Mouse (Mus musculus) Patski (cell line): ENCODE results near the gene Tmem150c. TPM values are rescaled to one million over a fixed set of nuclear protein-coding genes. Genes with fewer than 3 reads are reported as not detected.

Experiments used
- ATAC-seq: fragments of 100-300 bp; one replicate; pipeline ENCODE4 v1.8.0; 2021
- CTCF ChIA-PET: fragments of 350-600 bp; sonication (Branson Sonifier 250); formaldehyde crosslinking; loops from one replicate; lab custom pipeline; 2022; ENCODE audit warnings: inconsistent platforms; lab: Charles Lee
- POLR2A ChIA-PET: fragments of 350-600 bp; sonication (Branson Sonifier 250); formaldehyde crosslinking; loops from one replicate; lab custom pipeline; 2022; ENCODE audit warnings: antibody characterized with exemption, inconsistent platforms; lab: Charles Lee
- DNase-seq: peaks from one replicate; pipeline ENCODE4 v3.0.0-alpha.2; 2011; ENCODE audit warnings: low read depth, low spot score
- H3K27me3 ChIP-seq: fragments of 371-371 bp; one replicate; pipeline ENCODE4 v1.5.1; 2021
- CTCF ChIP-seq: fragments of 100-300 bp; IDR thresholded peaks from one replicate; pipeline ENCODE4 v1.5.1; 2021
- in situ Hi-C: fragments of 300-500 bp; cut with MboI; formaldehyde crosslinking; loops from 3 replicates; pipeline ENCODE4 v1.11.1; 2018; ENCODE audit warnings: low pct_unique_long_range_greater_than_20kb, mixed read lengths
- polyA plus RNA-seq: library from polyadenylated mRNA; unstranded; gene quantifications from one replicate; pipeline ENCODE4 v1.2.3, GENCODE M21; 2021

The Tmem150c gene
- polyA plus RNA-seq, 1 experiment from 2014 or later: not detected

DNA sequence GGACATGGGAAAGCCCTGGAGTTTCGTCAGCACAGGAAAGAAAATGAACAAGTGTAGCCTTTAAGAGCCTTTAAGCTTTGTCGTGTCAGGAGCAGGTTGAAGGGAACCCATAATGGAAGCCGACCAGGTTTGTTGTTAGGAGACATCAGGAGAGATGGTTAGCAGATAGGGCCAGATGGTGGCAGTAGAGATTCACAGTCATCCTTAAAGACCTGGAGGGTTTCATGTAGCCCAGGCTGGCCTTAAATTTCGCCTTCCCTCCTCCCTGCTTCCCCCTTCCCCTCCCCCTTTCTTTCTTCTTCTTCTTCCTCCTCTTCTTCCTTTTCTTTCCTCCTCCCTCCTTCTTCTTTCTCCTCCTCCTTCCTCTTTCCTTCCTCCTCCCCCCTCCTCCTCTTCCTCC lies 85.0 kb downstream of the Tmem150c start:
- ATAC-seq (no peak), DNase-seq (no peak)
- in situ Hi-C loops: loop anchor here (5.0 kb wide), 1 partner anchor 168 kb away; no protein-coding TSS in a partner anchor
- H3K27me3 ChIP-seq: no peaks in the 10 kb centered on the region
- no peak for TF ChIP-seq CTCF
- ChIA-PET POLR2A (no interaction called here), CTCF (no interaction called here)

- no peak for TF ChIP-seq CTCF
- CTCF ChIA-PET: interaction anchor here (1.1 kb wide), 1 partner anchor 15 kb away, joined by 3 read pairs; no protein-coding TSS in a partner anchor
- H3K27me3 ChIP-seq: no peaks in the 10 kb centered on the region
- in situ Hi-C loops: loop anchor here (5.0 kb wide), 1 partner anchor 170 kb away; no protein-coding TSS in a partner anchor
- ATAC-seq (no peak), DNase-seq (no peak)
- POLR2A ChIA-PET: interaction anchor here (0.6 kb wide), 1 partner anchor 203 kb away, joined by 5 read pairs; no protein-coding TSS in a partner anchor
Observed at GRCm38 (mm10) chr5:100072557-100072956, 87.1 kb downstream of the Tmem150c start.

GRCm38 (mm10) chr5:100071541-100071940 lies 88.1 kb downstream of the Tmem150c start:
- no peaks in the 10 kb centered on the region for H3K27me3 ChIP-seq
- in situ Hi-C loops: loop anchor here (5.0 kb wide), 1 partner anchor 171 kb away; no protein-coding TSS in a partner anchor
- CTCF ChIA-PET: no interaction called here
- no peak for TF ChIP-seq CTCF
- ATAC-seq (no peak), DNase-seq (no peak)
- POLR2A ChIA-PET: no interaction called here

DNA sequence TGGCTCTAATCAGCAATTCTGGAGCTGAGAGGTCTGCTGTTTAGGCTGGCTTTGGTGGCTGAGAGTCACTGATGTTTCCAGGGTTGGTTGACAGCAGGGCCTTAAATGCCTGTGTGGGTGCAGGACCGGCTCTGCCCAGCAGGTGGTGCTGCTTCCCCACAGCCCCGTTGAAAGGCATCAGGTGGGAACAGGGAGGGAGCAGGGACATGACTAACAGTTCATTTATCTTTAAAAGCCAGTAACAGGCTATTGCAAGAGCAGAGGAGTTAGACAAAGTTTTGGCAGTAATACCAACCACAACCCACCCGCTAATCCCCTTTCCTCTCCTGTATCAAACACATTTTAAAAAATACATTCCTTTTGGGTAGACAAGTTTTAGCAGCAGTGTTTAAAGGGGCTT lies 89.4 kb downstream of the Tmem150c start:
- in situ Hi-C loops: loop anchor here (5.0 kb wide), 1 partner anchor 172 kb away; no protein-coding TSS in a partner anchor
- peak; percentile 99 for TF ChIP-seq CTCF
- DNase-seq (peak; percentile 43), ATAC-seq (peak; percentile 91)
- ChIA-PET CTCF (interaction anchor here (0.6 to 1.1 kb wide), 5 partner anchors 12 to 275 kb away, joined by 3 read pairs; no protein-coding TSS in a partner anchor), POLR2A (no interaction called here)
- H3K27me3 ChIP-seq: no peaks in the 10 kb centered on the region

- DNase-seq: no peak
- no peaks in the 10 kb centered on the region for H3K27me3 ChIP-seq
- POLR2A ChIA-PET: no interaction called here
- CTCF ChIA-PET: interaction anchor here (0.6 to 1.1 kb wide), 4 partner anchors 12 to 276 kb away, joined by 3 read pairs; no protein-coding TSS in a partner anchor
- in situ Hi-C loops: no loop called here
- no peak for ATAC-seq
- TF ChIP-seq CTCF: no peak
Observed at GRCm38 (mm10) chr5:100069526-100069925, 90.1 kb downstream of the Tmem150c start.

GRCm38 (mm10) chr5:100067579-100067978 lies 92.0 kb downstream of the Tmem150c start:
- ChIA-PET POLR2A (no interaction called here), CTCF (interaction anchor here (1.2 to 1.3 kb wide), 2 partner anchors 15 to 96 kb away, joined by 3 read pairs; no protein-coding TSS in a partner anchor)
- TF ChIP-seq CTCF: no peak
- DNase-seq (no peak), ATAC-seq (no peak)
- H3K27me3 ChIP-seq: no peaks in the 10 kb centered on the region
- in situ Hi-C loops: no loop called here

- ATAC-seq (no peak), DNase-seq (no peak)
- POLR2A ChIA-PET: no interaction called here
- H3K27me3 ChIP-seq: no peaks in the 10 kb centered on the region
- in situ Hi-C loops: no loop called here
- CTCF ChIA-PET: interaction anchor here (1.4 kb wide), 1 partner anchor 109 kb away, joined by 3 read pairs; no protein-coding TSS in a partner anchor
- TF ChIP-seq CTCF: no peak
Observed at GRCm38 (mm10) chr5:100060876-100061275, 98.7 kb downstream of the Tmem150c start.

GRCm38 (mm10) chr5:100059326-100059725 lies 100.3 kb downstream of the Tmem150c start:
- no peaks in the 10 kb centered on the region for H3K27me3 ChIP-seq
- ChIA-PET POLR2A (no interaction called here), CTCF (no interaction called here)
- no peak for TF ChIP-seq CTCF
- DNase-seq (no peak), ATAC-seq (no peak)
- in situ Hi-C loops: no loop called here

DNA sequence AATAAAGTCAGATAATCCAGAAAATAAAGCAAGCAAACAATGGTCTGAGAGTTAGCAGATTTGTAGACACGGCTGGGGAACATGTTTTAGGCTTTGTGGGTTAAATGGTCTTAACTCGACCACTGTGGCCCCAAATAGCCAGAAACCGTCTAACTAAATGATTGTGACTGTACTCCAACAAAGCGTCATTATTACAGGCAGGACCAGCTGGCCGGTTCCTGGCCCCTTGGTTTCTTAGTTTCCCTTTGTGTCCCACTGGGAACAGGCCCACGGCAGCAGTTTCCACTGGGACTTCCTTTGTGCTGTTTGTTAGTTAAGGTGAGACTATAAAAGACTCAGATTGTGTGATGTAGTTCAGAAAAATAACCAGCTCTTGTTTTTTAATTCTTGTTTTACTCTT lies 100.9 kb downstream of the Tmem150c start:
- ATAC-seq (no peak), DNase-seq (no peak)
- POLR2A ChIA-PET: no interaction called here
- no peak for TF ChIP-seq CTCF
- H3K27me3 ChIP-seq: no peaks in the 10 kb centered on the region
- CTCF ChIA-PET: interaction anchor here (0.7 kb wide), 1 partner anchor 8 kb away, joined by 3 read pairs; no protein-coding TSS in a partner anchor
- in situ Hi-C loops: no loop called here

GRCm38 (mm10) chr5:100057461-100058209 lies 102.0 kb downstream of the Tmem150c start:
- H3K27me3 ChIP-seq: no peaks in the 10 kb centered on the region

GRCm38 (mm10) chr5:100055866-100056369 lies 103.7 kb downstream of the Tmem150c start:
- H3K27me3 ChIP-seq: no peaks in the 10 kb centered on the region
- ATAC-seq (no peak), DNase-seq (no peak)
- TF ChIP-seq CTCF: no peak
- ChIA-PET CTCF (no interaction called here), POLR2A (no interaction called here)
- in situ Hi-C loops: no loop called here

More at GRCm38 (mm10) chr5:100057461-100058209, 102.0 kb downstream of the Tmem150c start:
- no peak for TF ChIP-seq CTCF
- no peak for DNase-seq
- no peak for ATAC-seq
- ChIA-PET CTCF (interaction anchor here (1.2 to 1.4 kb wide), 2 partner anchors 15 to 130 kb away, joined by 3 read pairs; no protein-coding TSS in a partner anchor), POLR2A (no interaction called here)
- in situ Hi-C loops: no loop called here
